Mouse (Mus musculus): Measurements from ENCODE around the gene Pde4d.

Gene Pde4d

DNA sequence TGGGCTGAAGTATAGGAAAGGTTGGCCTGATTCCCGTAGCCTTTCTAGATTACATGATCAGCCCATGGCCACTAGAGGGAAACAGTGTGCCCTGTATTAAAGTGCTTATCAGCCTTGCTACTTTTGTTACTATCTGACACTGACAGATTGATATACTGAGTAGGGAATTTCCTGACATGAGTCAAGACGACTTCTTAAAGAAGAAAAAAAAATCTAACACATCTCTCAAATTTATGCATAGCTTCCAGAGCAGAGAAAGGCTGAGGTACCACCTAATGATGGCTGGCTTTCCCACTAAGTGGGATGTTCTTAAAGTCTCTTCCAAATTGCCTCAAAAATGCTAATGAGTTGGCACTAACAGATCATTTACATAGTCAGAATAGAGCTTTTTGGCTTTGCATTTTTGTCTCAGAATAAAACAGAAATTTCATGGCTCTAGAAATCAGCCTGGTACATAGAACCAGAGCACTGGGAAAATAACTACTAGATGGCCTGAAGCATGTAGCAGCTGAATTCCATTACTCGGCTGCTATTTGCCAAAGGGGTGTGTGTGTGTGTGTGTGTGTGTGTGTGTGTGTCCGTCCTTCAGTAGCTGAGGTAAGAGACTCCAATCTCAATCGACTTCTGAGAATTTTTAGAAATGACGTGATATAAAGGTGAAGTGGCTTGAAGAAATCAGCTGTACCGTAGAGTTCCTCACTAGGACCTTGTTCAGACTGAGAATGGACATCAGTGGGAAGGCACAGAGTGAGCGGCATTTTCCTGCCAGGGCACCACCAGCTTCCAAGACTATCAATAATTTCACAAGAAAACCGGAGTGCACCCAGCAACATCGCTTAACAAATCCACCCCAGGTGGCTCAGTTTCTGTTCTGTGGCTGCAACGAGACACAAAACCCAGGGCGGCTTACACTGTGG is 1108.9 kb downstream of the Pde4d start:
- in situ Hi-C loops (cut with MboI; ENCODE audit: low pct_unique_long_range_greater_than_20kb in 1 of 2, low sequenced_read_pairs in 2 of 2, unreplicated experiment in 1 of 2), result loop anchor here in 1 of 2 experiments (10.0 kb wide), 1 partner anchor 214 kb away; no protein-coding TSS in a partner anchor

DNA sequence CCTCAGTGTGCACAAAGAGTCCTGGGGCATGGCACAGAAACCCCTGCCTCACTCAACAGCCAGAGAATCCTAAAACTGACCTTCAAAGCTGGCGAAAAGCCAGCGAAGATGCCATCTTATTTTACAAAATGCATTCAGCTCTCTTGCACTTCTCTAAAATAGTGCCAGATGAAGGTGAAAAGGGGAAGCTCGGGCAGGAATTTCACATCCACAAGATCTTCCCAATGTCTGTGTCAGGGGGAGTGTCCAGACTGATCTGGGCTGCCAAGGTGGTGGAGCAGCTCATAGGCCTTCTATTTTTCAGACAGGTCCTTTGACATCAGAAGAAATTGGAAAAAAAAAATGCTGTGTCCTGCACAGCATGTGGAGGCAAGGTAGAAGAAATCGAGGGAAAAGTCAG is 1110.5 kb downstream of the Pde4d start:
- in situ Hi-C loops (cut with MboI; ENCODE audit: low pct_unique_long_range_greater_than_20kb in 1 of 2, low sequenced_read_pairs in 2 of 2, unreplicated experiment in 1 of 2), result loop anchor here in 1 of 2 experiments (5.0 kb wide), 1 partner anchor 47 kb away; no protein-coding TSS in a partner anchor

DNA sequence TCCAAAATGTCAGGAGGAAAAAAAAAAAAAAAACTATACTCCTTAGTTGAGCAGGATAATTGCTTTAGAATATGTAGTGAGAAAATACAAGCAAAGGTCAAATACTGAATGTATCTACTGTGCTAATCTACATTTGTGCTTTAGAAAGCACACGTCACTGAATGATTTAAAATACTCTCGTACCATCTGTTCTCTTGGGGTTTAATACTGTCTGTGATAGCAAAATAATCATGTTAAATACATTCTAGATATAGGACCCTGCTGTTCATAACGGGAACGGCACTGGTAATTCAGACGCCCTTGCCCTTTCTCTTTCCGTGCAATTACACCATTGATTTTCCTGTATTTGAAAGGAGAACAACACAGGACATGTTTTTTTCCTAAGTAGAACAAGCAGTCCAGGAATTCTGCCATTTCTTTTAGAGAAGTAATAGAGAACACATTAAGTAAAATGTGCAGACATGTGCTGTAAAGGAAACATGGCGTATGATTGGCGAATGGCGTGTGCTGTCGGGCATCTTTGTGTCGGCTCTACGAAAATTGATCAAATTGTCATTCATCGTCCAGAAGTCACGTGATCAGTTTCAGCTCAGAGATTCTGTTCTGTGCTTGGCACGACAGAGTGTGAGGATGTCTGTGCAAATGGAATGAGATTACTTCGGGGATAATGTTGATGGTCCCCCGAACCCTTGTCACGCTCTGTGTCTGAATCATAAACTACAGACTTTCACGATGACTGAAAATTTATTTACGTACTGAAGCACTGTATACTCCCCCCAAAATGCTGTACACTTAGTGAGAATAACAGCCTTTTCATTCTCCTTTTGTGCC is 1119.1 kb downstream of the Pde4d start:
- in situ Hi-C loops (cut with MboI; ENCODE audit: low pct_unique_long_range_greater_than_20kb in 1 of 2, low sequenced_read_pairs in 2 of 2, unreplicated experiment in 1 of 2), result no loop called here

DNA sequence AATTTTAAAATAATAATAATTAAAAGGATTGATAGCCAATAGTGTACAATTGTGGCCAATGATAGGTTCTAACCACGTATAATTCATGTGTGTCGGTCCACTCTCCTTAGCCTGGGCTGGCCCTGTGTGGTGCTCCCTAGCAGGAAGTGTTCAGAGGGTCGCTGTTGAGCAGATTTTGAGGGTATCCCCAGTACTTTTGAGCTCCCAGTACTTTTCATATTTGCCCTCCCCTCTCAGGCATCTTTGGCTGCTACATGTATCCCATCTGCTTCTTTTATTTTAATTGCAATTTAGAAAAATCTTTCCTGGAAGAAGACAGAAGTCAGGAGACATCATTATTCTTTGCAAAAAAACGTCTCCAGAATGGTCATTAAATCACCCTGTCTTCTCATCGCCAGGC is 1119.7 kb downstream of the Pde4d start:
- in situ Hi-C loops (cut with MboI; ENCODE audit: low pct_unique_long_range_greater_than_20kb in 1 of 2, low sequenced_read_pairs in 2 of 2, unreplicated experiment in 1 of 2), result no loop called here

DNA sequence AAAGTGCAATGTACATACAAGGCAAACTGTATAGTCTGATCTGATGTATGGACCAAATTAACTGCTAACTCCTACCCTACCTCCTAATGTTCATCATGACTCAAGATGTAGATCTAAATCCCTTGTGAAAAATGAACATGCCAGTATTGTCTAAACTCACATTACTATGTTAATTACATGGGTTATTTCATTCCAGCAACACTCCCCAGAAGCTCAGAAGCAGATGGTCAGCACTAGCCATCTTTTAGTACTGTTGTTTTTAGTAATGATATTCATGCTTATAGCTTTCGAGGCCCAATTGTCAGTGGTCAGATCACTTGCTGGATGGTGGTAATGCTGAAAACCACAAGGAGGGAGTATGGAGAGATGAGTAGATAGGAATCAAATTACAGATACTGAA is 1127.0 kb downstream of the Pde4d start:
- in situ Hi-C loops (cut with MboI; ENCODE audit: low pct_unique_long_range_greater_than_20kb in 1 of 2, low sequenced_read_pairs in 2 of 2, unreplicated experiment in 1 of 2), result no loop called here

DNA sequence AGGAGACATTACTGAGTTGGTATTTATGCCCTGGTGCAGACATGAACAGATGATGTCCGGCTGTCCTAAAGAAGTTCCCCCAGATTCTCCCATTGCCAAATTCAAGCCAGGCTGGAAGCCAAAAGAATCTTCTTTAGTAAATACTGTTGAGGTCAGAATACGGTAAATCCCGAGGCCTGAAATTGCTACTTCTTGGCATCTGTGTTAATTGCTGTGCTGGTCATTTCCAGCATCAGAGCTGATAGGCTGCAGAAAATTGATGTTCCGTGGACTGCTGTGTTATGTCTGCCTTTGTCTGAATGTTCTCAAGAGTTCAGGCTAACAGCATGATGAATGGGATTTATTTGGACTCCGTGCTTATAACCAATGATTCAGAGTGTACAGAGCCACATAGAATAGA is 1127.7 kb downstream of the Pde4d start:
- in situ Hi-C loops (cut with MboI; ENCODE audit: low pct_unique_long_range_greater_than_20kb in 1 of 2, low sequenced_read_pairs in 2 of 2, unreplicated experiment in 1 of 2), result no loop called here

DNA sequence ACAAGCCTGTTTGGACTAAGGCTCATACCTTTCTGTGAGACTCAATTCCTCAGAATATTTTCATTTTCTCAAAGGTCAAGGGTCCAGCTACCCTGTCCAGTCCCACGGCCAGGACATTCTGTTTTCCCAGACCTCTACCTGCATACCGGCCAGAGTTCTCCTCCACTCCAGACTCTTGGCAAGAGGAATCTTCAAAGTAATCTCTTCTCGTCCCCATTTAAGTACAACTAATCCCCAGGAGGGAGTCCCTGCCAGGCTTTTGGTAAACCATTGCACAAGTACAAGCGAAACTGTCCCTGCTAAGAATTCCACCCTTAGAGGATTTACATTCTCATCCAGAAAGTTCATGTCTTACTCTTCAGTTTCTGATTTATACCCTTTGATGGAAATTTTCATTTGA is 1128.2 kb downstream of the Pde4d start:
- in situ Hi-C loops (cut with MboI; ENCODE audit: low pct_unique_long_range_greater_than_20kb in 1 of 2, low sequenced_read_pairs in 2 of 2, unreplicated experiment in 1 of 2), result no loop called here

DNA sequence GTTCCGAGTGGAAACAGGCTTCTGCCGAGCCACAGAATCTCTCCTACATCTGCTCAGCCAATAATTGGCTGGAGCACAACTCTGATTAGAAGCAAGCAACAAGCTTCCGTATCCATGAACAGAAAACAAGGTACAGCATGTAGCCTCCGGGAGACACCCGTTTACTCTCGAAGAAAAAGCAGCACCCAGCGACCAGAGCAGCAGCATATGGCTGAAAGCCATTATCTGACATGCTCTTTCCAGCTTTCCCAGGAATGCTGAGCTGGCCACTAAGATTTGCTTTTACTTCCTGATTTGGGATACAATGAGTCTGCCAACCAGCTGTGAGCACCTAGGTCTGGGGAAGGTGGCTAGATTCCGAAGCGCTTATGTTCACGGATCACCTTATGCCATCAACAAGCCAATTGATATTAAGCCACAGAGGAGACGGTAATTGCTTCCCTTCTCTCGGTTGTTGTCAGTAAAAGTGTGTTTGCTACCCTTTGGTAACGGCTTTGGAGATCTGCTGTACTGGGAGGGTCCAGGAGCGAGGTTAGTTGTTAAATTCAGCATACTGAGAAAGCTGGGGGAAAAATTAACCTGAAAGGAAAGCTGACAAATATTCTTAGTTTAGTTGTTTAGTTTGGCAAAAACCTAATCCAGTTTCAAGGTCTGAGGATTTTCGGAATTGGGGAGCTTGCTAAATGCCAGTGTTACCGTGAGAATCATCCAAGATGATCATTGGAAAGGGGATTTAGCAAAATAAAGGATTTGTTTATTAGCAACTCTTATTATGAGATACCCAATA is 1131.7 kb downstream of the Pde4d start:
- in situ Hi-C loops (cut with MboI; ENCODE audit: low pct_unique_long_range_greater_than_20kb in 1 of 2, low sequenced_read_pairs in 2 of 2, unreplicated experiment in 1 of 2), result no loop called here

DNA sequence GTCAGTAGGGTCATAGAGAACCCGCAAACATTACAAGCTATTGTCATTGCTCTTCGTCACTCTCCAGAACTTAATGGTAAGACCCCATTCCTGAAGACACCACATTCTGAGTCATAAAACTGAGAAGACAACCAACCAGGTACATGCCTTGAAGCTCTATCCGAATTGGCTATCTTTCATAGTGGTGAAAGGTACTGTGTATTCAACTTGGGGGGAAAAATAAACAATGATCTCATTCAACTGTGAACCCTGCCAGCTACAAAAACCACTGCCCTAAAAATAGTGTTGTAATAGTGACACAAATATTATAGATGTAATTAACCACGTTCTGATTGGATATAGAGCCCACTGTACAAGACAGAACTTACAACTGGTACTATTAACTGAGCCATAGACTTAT is 1140.3 kb downstream of the Pde4d start:
- in situ Hi-C loops (cut with MboI; ENCODE audit: low pct_unique_long_range_greater_than_20kb in 1 of 2, low sequenced_read_pairs in 2 of 2, unreplicated experiment in 1 of 2), result no loop called here

DNA sequence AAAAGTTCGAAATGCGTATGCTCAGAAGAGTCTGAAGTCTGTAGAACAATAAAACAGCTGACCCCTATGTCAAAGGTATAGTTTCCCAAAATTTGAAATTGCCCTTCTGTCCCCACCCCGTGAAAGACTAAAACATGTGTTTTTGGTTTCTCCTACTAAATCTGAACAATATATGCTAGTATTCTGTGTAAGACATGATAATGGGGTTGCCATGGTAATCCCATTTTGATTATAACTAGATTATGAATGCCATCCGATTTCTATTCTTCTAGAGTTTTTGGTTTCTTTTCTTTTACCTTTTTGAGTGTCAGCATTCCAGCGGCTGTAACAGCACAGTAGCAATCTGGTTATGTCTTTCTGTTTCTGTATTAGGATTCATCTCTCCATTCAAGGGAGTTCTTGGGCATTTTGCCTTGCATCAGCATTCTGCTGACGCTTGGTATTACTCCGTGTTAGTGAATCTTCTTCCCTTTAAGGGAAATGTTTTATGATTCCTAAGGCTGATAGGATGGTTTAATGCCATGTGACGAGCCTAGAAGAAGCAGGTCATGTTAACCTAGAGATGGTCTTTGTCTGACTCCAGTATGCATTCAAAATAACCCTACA is 1142.5 kb downstream of the Pde4d start:
- in situ Hi-C loops (cut with MboI; ENCODE audit: low pct_unique_long_range_greater_than_20kb in 1 of 2, low sequenced_read_pairs in 2 of 2, unreplicated experiment in 1 of 2), result no loop called here

DNA sequence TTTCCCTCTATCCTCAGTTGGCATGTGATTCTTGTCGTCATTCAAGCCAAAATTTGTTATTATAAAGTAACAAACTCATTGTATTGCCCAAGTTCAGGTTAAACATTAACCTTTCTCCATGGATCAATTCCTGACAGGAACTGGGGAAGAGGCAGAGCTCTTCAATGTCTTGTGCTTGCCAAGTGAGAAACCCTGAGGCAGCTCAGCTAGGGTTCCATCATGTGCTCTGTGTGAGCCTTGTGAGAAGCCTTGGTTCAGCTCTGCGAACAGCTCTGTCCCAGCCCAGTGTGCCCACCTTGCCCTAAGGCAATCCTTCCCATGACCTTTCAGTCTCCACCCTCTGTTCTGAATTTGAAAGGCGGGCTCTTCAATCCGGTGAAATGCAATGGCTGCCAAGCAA is 1150.0 kb downstream of the Pde4d start:
- in situ Hi-C loops (cut with MboI; ENCODE audit: low pct_unique_long_range_greater_than_20kb in 1 of 2, low sequenced_read_pairs in 2 of 2, unreplicated experiment in 1 of 2), result loop anchor here (10.0 to 25.0 kb wide), 4 partner anchors 313 to 438 kb away; no protein-coding TSS in a partner anchor

DNA sequence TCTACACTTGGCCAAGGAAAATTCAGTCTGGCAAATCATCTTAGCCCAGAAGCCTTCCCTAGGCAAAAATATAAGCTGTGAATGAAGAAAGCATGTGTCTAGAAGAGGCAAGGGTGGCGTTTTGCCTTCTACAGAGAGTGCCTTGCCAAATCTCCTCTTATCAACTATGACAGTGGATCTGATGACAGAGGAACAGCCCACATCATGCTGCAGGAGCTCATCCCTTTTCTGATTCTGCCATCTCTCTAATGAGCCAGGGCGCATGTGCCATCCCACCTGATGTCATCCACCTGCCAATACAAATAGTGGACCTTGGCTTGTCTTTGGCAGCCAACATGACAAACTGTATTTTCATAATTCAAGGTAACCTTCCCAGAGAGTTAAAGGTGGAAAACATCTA is 1154.3 kb downstream of the Pde4d start:
- in situ Hi-C loops (cut with MboI; ENCODE audit: low pct_unique_long_range_greater_than_20kb in 1 of 2, low sequenced_read_pairs in 2 of 2, unreplicated experiment in 1 of 2), result loop anchor here (10.0 to 25.0 kb wide), 4 partner anchors 308 to 433 kb away; no protein-coding TSS in a partner anchor

DNA sequence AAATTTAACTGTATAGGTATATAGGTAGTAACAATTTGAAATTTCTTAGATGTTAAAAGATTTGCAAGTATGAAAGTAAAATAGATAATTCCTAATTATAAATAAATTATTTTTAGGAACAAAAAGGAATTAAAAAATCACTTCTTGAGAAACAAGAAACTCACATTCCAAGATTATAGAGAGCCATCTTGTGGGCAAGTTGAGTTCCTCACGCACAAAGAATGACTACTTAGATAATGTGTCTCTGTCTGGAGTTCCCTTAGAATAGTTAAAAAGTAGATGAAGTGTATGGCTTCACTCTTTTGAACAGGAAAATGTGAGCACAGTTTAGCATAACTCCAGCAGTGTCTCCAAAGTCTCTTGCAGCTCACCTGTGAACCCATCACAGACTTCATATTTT is 1155.4 kb downstream of the Pde4d start:
- in situ Hi-C loops (cut with MboI; ENCODE audit: low pct_unique_long_range_greater_than_20kb in 1 of 2, low sequenced_read_pairs in 2 of 2, unreplicated experiment in 1 of 2), result loop anchor here (5.0 to 25.0 kb wide), 5 partner anchors 43 to 432 kb away; no protein-coding TSS in a partner anchor

DNA sequence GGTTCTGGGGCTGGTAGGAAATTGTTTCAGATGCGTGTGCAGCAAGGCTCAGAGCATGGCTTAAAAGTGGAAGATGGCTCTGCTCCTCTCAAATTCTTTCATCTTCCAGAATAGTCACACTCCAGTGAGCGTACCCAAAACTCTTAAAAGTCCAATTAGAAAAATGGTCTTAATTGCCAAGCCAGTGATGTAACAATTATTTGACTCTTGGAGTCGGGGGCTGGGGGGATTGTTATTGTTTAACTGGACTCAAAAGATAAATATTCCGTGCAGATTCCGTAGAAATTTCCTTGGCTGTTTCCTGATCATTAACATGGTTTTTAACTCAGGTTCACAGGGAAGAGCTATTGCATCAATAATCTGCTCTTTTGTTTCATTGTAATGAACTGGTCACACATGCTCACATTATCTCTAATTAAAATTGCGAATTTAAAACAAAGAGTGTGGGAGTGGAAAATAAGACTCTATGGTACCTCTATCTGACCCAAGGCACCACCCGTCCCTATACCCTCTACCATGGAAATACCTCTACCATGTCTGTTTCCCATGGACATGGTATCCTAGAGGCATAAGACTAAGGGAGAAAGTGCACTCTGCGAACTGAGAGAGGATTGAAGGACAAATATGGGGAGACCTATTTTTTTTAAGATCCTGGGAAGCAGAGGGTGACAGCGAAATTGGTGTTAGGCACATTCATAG is 1159.5 kb downstream of the Pde4d start:
- in situ Hi-C loops (cut with MboI; ENCODE audit: low pct_unique_long_range_greater_than_20kb in 1 of 2, low sequenced_read_pairs in 2 of 2, unreplicated experiment in 1 of 2), result loop anchor here (5.0 to 25.0 kb wide), 5 partner anchors 47 to 428 kb away; no protein-coding TSS in a partner anchor

DNA sequence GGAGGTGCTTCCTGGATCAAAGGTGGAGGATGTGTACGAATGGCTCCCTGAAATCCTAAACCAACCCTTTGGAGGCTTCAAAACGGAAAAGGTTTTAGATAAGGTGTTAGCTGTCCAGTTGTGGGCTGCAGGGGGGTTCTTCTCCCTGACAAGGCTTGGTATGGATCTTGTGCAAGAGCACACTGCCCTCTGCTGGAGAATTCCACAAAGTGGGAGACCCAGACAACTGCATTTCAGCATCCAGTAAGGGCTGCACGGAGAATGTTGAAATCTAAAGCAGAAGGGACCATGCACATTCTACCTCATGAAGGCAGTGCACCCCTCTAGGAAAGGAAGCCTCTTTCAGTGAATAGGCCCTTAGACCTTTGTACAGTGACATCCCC is 1160.0 kb downstream of the Pde4d start:
- in situ Hi-C loops (cut with MboI; ENCODE audit: low pct_unique_long_range_greater_than_20kb in 1 of 2, low sequenced_read_pairs in 2 of 2, unreplicated experiment in 1 of 2), result loop anchor here (5.0 to 25.0 kb wide), 6 partner anchors 47 to 428 kb away; no protein-coding TSS in a partner anchor

DNA sequence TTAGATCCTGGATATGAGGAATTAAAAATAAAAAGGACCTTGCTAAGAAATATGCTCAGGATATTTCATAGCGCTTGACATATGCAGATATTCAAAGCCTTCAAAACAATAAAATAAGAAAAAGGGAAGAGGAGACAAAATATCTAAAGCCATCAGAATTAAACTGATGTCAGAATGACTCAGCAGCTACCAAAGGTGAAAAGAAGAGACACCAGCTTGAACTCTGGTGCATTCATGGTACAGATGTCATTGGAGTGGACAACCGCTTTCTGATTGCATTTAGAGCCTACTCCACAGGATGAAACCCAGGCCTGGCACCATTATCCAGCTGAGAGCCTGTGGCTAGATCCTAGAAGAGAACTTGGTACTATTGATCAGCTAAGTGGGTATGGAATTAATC is 1161.0 kb downstream of the Pde4d start:
- in situ Hi-C loops (cut with MboI; ENCODE audit: low pct_unique_long_range_greater_than_20kb in 1 of 2, low sequenced_read_pairs in 2 of 2, unreplicated experiment in 1 of 2), result loop anchor here (10.0 to 25.0 kb wide), 4 partner anchors 124 to 427 kb away; no protein-coding TSS in a partner anchor

DNA sequence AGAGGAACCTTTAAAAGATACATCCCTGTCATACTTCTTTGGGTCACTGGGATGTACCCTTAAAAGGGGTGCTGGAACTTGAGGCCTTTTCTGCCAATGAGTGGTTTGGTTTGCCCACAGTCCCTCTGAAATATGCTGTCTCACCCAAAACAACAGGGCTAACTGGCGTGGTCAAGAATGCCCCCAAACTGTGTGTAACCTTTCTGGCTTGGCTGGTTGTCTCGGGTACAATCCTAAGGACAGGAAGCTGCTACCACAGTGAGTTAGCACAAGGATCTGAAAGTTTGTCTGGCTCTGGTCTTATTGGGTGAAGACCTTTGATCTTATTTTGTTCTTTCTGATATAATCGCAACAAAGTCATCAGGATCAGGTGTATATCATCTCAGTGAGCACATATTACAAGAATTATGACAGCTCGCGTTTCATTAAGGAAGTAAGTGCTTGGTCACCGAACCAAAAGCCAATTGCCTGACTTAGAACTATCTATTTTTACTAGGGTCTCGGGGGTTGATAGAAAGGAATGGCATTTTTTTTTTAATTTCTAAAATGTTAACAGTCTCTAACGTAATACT is 1165.6 kb downstream of the Pde4d start:
- in situ Hi-C loops (cut with MboI; ENCODE audit: low pct_unique_long_range_greater_than_20kb in 1 of 2, low sequenced_read_pairs in 2 of 2, unreplicated experiment in 1 of 2), result loop anchor here (5.0 to 25.0 kb wide), 5 partner anchors 117 to 422 kb away; no protein-coding TSS in a partner anchor
